Mouse (Mus musculus): Measurements from ENCODE around the gene Zmiz2.

- no peak for TF ChIP-seq CTCF (conservative IDR thresholded peaks at IDR 0.05; ENCODE audit: low read length)
- no peak for TF ChIP-seq POU5F1 (IDR thresholded peaks at IDR 0.05; ENCODE audit: borderline replicate concordance, low read length)
Measured at GRCm38 (mm10) chr11:6392857-6393256, 4.0 kb downstream of the Zmiz2 start.

Data from E14TG2a.4 (cell line).